Mouse (Mus musculus) bone marrow, adult 2 months (tissue): ENCODE results near the gene Plet1.

Source experiments
- CTCF ChIP-seq: fragments of 200-500 bp; IDR thresholded peaks from 2 replicates; pipeline ENCODE4 v1.5.1; 2011; ENCODE audit warnings: low read length, control low read depth; ENCODE audit not compliant: control insufficient read depth, insufficient read depth
- POLR2A ChIP-seq: fragments of 200-500 bp; IDR thresholded peaks from 2 replicates; pipeline ENCODE4 v1.6.1; 2011; ENCODE audit warnings: low read depth, mild to moderate bottlenecking, control low read depth, low read length, borderline replicate concordance; ENCODE audit not compliant: control insufficient read depth

DNA sequence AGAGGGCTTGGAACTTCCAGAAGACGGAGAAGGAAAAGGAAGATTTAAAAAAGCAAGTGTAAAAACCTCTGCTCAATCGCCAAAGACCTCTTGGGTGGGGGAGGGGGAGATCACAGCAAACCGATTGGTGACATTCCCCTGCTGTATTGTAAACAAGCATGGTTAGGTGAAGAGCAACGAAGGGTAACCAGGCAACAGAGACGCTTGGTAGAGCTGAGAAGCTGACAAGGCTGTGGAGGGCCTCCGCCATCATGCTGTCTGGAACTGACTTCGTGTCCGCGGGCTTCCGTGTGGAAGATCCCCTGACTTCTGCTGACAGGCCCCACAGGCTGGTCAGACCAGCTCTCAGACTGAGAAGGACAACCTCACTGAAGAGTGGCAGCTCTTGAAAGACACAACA, 8.8 kb upstream of the Plet1 start:
- TF ChIP-seq CTCF (no peak), POLR2A (no peak)
